Mouse (Mus musculus) CH12.LX (cell line): ENCODE measurements around the gene Prph.

Experiments used
- CHD1 ChIP-seq: IDR thresholded peaks from 2 replicates; pipeline ENCODE4 v1.6.1; 2012; ENCODE audit warnings: low read depth, low read length, improper control_type of control experiment, inconsistent platforms
- CHD2 ChIP-seq: IDR thresholded peaks from 2 replicates; pipeline ENCODE4 v1.6.1; 2011; ENCODE audit warnings: low read length, improper control_type of control experiment
- CTCF ChIP-seq, 2 experiments: IDR thresholded peaks in 1 of 2; conservative IDR thresholded peaks in 1 of 2; 2 replicates each; pipeline ENCODE4 v1.5.1; 2011 to 2012; ENCODE audit warnings: low read depth in 2 of 2, low read length in 2 of 2, improper control_type of control experiment in 1 of 2, inconsistent platforms in 1 of 2, mild to moderate bottlenecking in 1 of 2, moderate library complexity in 1 of 2
- EP300 ChIP-seq: IDR thresholded peaks from 2 replicates; pipeline ENCODE4 v1.6.1; 2011; ENCODE audit warnings: low read length, improper control_type of control experiment
- ETS1 ChIP-seq: conservative IDR thresholded peaks from 2 replicates; pipeline ENCODE4 v1.6.1; 2012; ENCODE audit warnings: low read depth, mild to moderate bottlenecking, inconsistent platforms, low read length, improper control_type of control experiment, moderate library complexity
- GABPA ChIP-seq: IDR thresholded peaks from 2 replicates; pipeline ENCODE4 v1.6.1; 2012; ENCODE audit warnings: low read depth, low read length, improper control_type of control experiment, inconsistent platforms; ENCODE audit not compliant: insufficient replicate concordance
- KAT2A ChIP-seq: IDR thresholded peaks from 2 replicates; pipeline ENCODE4 v1.6.1; 2012; ENCODE audit warnings: low read length, improper control_type of control experiment, inconsistent platforms; ENCODE audit not compliant: insufficient replicate concordance
- MEF2A ChIP-seq: IDR thresholded peaks from 2 replicates; pipeline ENCODE4 v1.6.1; 2014; ENCODE audit warnings: low read depth, mild to moderate bottlenecking, inconsistent platforms, low read length, improper control_type of control experiment, borderline replicate concordance
- POLR2A ChIP-seq: IDR thresholded peaks from 2 replicates; pipeline ENCODE4 v1.6.1; 2011; ENCODE audit warnings: low read depth, mild to moderate bottlenecking, improper control_type of control experiment, low read length
- TCF12 ChIP-seq: IDR thresholded peaks from 2 replicates; pipeline ENCODE4 v1.6.1; 2014; ENCODE audit warnings: low read depth, mild to moderate bottlenecking, inconsistent platforms, low read length, improper control_type of control experiment
- ZC3H11A ChIP-seq: IDR thresholded peaks from 2 replicates; pipeline ENCODE4 v1.6.1; 2012; ENCODE audit warnings: low read depth, mild to moderate bottlenecking, inconsistent platforms, low read length, improper control_type of control experiment
- ZKSCAN1 ChIP-seq: IDR thresholded peaks from 2 replicates; pipeline ENCODE4 v1.6.1; 2012; ENCODE audit warnings: low read depth, inconsistent platforms, low read length, improper control_type of control experiment, borderline replicate concordance

DNA sequence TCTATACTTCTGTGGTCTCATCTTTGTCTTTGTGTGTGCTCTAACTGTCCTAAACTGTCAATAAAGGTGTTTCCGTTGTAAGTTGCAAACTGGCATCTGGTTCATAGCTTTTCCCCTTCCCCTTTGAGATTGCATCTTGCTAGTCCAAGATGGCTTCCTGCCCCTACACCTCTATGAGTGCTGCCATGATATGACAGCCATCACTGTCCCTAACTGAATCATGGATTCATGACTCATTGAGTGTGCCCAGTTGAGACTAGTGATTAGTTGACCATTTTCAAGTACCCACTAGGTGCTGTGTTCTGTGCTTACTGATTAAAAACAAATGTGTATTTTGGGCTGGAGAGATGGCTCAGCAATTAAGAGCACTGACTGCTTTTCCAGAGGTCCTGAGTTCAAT lies 16.9 kb upstream of the Prph start:
- no peak for TF ChIP-seq ZC3H11A
- no peak for TF ChIP-seq TCF12
- no peak for TF ChIP-seq CHD1
- TF ChIP-seq CTCF (conservative IDR thresholded peaks at IDR 0.05 in 1 of 2, IDR thresholded peaks at IDR 0.05 in 1 of 2; ENCODE audit: low read depth in 2 of 2, low read length in 2 of 2) = no peak
- no peak for TF ChIP-seq ETS1
- no peak for TF ChIP-seq CHD2
- TF ChIP-seq KAT2A = no peak
- no peak for TF ChIP-seq ZKSCAN1
- no peak for TF ChIP-seq POLR2A
- no peak for TF ChIP-seq EP300
- TF ChIP-seq MEF2A = no peak
- no peak for TF ChIP-seq GABPA
